Comparison of ENCODE assay signal across 15 mouse cellular contexts in the genomic region with DNA sequence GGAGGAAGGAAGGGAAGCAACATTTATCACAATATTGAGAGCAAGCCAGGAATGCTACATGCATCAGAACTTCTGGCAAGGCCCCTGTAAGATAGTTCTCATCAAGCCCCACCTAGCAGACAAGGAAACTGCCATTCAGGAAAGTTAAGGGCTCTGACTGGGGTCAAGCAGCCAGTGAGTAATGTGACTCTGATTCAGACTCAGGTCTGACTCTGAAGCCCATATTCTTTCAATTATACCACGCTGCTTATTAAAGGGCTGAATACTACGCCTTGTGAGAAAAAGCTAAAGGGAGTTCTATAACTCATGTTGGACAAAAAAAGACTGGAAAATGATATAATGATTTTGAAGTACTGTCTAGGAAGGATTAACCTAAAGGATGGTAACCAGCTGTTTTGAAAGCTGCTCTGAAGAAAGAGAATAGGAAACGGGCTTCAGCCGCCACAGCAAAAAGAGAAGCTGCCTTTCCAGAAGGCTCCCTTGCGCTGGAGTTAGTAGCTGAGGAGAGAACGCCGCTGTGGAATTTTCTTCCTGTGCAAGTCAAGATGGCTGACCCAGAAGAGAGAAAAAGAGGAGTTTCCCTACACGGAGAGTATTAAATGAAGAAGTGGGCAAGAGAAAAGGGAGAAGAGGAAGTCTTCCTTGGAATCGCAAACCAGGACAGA.
A peak's percentile ranks its signal among the peaks of the same experiment; 100 is the strongest.
DNase-seq lines count a peak whose midpoint lies in the region; ATAC-seq lines count a peak whose summit lies in the region.
"Had no signal": no experiment of that assay in that cellular context is flagged by ENCODE, and none has a peak within 500 bp of the region (broad histone marks: within the 10 kb centered on the region; RNA-seq: fewer than 3 reads in every experiment).

No protein-coding gene starts in this region.

- H3K9me3 ChIP-seq in heart, embryonic 15.5 days (replicated peaks), result no peaks in the 10 kb centered on the region
- no peaks in the 10 kb centered on the region for H3K9me3 ChIP-seq in neural tube, embryonic 15.5 days (replicated peaks)
- no peaks in the 10 kb centered on the region for H3K9me3 ChIP-seq in limb, embryonic 10.5 days (replicated peaks)
- H3K9me3 ChIP-seq: neural tube, embryonic 13.5 days had no signal

- ATAC-seq in heart, embryonic 15.5 days (replicated peaks; ENCODE audit: insufficient number of reproducible peaks, insufficient read depth, low FRiP score, low read depth), result no peak
- ATAC-seq in neural tube, embryonic 15.5 days (ENCODE audit: low FRiP score), result no peak

- no peak overlapping the region for H3K4me3 ChIP-seq in heart, embryonic 15.5 days
- H3K4me3 ChIP-seq in neural tube, embryonic 15.5 days (replicated peaks), result no peak overlapping the region
- 0 out of 2 replicates have a peak overlapping the region, but pooled peaks have one; percentile 5 for H3K4me3 ChIP-seq in limb, embryonic 10.5 days
- H3K4me3 ChIP-seq: neural tube, embryonic 13.5 days had no signal

- H3K27me3 ChIP-seq in heart, embryonic 15.5 days, result no peaks in the 10 kb centered on the region
- H3K27me3 ChIP-seq in neural tube, embryonic 15.5 days (replicated peaks), result no peaks in the 10 kb centered on the region
- no peaks in the 10 kb centered on the region for H3K27me3 ChIP-seq in limb, embryonic 10.5 days (ENCODE audit: low read depth, poor library complexity, severe bottlenecking)
- H3K27me3 ChIP-seq: CH12.LX; neural tube, embryonic 13.5 days had no signal

- H3K36me3 ChIP-seq in heart, embryonic 15.5 days, result no peaks in the 10 kb centered on the region
- H3K36me3 ChIP-seq in neural tube, embryonic 15.5 days, result no peaks in the 10 kb centered on the region
- peaks cover 76% of the 10 kb centered on the region for H3K36me3 ChIP-seq in limb, embryonic 10.5 days
- H3K36me3 ChIP-seq: neural tube, embryonic 13.5 days had no signal

- H3K4me2 ChIP-seq in heart, embryonic 15.5 days, result no peak overlapping the region
- no peak overlapping the region for H3K4me2 ChIP-seq in neural tube, embryonic 15.5 days
- H3K4me2 ChIP-seq: neural tube, embryonic 13.5 days had no signal

- 55% methylated on average over 9 of the region's 9 CpGs for WGBS in heart, embryonic 15.5 days
- WGBS in neural tube, embryonic 15.5 days, result 66% methylated on average over 9 of the region's 9 CpGs
- WGBS in limb, embryonic 10.5 days, result 34% methylated on average over 9 of the region's 9 CpGs

- peak overlapping the region; percentile 20; the same call in 1 of the 2 replicates for H3K27ac ChIP-seq in heart, embryonic 15.5 days
- 0 out of 2 replicates have a peak overlapping the region, but pooled peaks have one; percentile 5 for H3K27ac ChIP-seq in neural tube, embryonic 15.5 days (replicated peaks)
- peak overlapping the region; percentile 69 for H3K27ac ChIP-seq in limb, embryonic 10.5 days
- H3K27ac ChIP-seq: neural tube, embryonic 13.5 days had no signal

- DNase-seq in heart, postnatal 14 days, result no peak
- DNase-seq in neural tube, embryonic 10.5 days (ENCODE audit: extremely low spot score, low spot score), result no peak
- no peak for DNase-seq in limb, embryonic 10.5 days (ENCODE audit: low spot score)
- no peak for DNase-seq in spleen, postnatal 36 days (ENCODE audit: low spot score in 2 of 2)
- DNase-seq in urinary bladder, adult 2 months (ENCODE audit: low spot score), result no peak
- DNase-seq: cerebellum, adult 8-10 months; heart, postnatal 10 days; kidney, adult 11 months; left cerebral cortex, postnatal 4 days; midbrain, embryonic 14.5 days; thymus, postnatal 25 days had no signal

- peaks cover 25% of the 10 kb centered on the region for H3K4me1 ChIP-seq in heart, embryonic 15.5 days (replicated peaks)
- H3K4me1 ChIP-seq in neural tube, embryonic 15.5 days, result 0 out of 2 replicates have a peak, but pooled peaks cover 12% of the 10 kb centered on the region
- H3K4me1 ChIP-seq in limb, embryonic 10.5 days, result peaks cover 85% of the 10 kb centered on the region

- no peak overlapping the region for H3K9ac ChIP-seq in heart, embryonic 15.5 days
- H3K9ac ChIP-seq in neural tube, embryonic 15.5 days (replicated peaks), result no peak overlapping the region
- H3K9ac ChIP-seq: neural tube, embryonic 13.5 days had no signal

- intact Hi-C loops in heart, postnatal 14 days (cut with DNase I), result no loop called here

Comparison
In these comparisons a context has a peak if more than half of its experiments do, and no peak if none do; other contexts are left out.
1. H3K27ac ChIP-seq: peak in every context shown above with its lines; median percentile 69 in limb, embryonic 10.5 days; 20 in heart, embryonic 15.5 days; 5 in neural tube, embryonic 15.5 days.